Mouse (Mus musculus) small intestine, adult 2 months (tissue): ENCODE measurements around the gene Kdm2b. TPM values are rescaled to one million over a fixed set of nuclear protein-coding genes. Genes with fewer than 3 reads are reported as not detected.

ENCODE experiments used
- H3K27ac ChIP-seq: fragments of 200-500 bp; 2 replicates; pipeline ENCODE4 v1.5.1; 2012; ENCODE audit warnings: low read depth, low read length, control low read depth, inconsistent platforms; ENCODE audit not compliant: insufficient read depth
- H3K27me3 ChIP-seq: fragments of 200-500 bp; 2 replicates; pipeline ENCODE4 v1.6.1; 2012; ENCODE audit warnings: mild to moderate bottlenecking, moderate library complexity, low read length, inconsistent platforms; ENCODE audit not compliant: control insufficient read depth, insufficient read depth
- H3K36me3 ChIP-seq: fragments of 200-500 bp; 2 replicates; pipeline ENCODE4 v1.6.1; 2012; ENCODE audit warnings: mild to moderate bottlenecking, low read length, control low read depth, inconsistent platforms; ENCODE audit not compliant: control insufficient read depth, insufficient read depth
- H3K4me1 ChIP-seq: fragments of 200-500 bp; 2 replicates; pipeline ENCODE4 v1.6.1; 2012; ENCODE audit warnings: low read length, inconsistent platforms, mixed read lengths; ENCODE audit not compliant: control insufficient read depth, insufficient read depth, insufficient read length
- H3K4me3 ChIP-seq: fragments of 200-500 bp; 2 replicates; pipeline ENCODE4 v1.5.1; 2012; ENCODE audit warnings: low read depth, mild to moderate bottlenecking, control low read depth, inconsistent platforms, low read length, moderate library complexity
- CTCF ChIP-seq: fragments of 200-500 bp; IDR thresholded peaks from 2 replicates; pipeline ENCODE4 v1.5.1; 2012; ENCODE audit warnings: low read depth, mild to moderate bottlenecking, control low read depth, inconsistent platforms, low read length, moderate library complexity, mixed read lengths; ENCODE audit not compliant: insufficient replicate concordance, insufficient read length; ENCODE audit errors: extremely low read depth
- POLR2A ChIP-seq: fragments of 200-500 bp; IDR thresholded peaks from 2 replicates; pipeline ENCODE4 v1.6.1; 2012; ENCODE audit warnings: low read depth, mild to moderate bottlenecking, control low read depth, inconsistent platforms, low read length, moderate library complexity
- WGBS: fragments of 180-500 bp; shearing (Covaris S2); methylation state at CpG from one replicate; pipeline ENCODE4 v1.1.7; 2018; 5-methylcytosine and 5-hydroxymethylcytosine counted together
- polyA plus RNA-seq: library from polyadenylated mRNA; depleted of rRNA; stranded (reverse); fragments of >200 nt; gene quantifications from 2 replicates; pipeline ENCODE4 v1.2.3, GENCODE M21; 2012

Gene Kdm2b
- polyA plus RNA-seq, 1 experiment: 12.0 TPM

DNA sequence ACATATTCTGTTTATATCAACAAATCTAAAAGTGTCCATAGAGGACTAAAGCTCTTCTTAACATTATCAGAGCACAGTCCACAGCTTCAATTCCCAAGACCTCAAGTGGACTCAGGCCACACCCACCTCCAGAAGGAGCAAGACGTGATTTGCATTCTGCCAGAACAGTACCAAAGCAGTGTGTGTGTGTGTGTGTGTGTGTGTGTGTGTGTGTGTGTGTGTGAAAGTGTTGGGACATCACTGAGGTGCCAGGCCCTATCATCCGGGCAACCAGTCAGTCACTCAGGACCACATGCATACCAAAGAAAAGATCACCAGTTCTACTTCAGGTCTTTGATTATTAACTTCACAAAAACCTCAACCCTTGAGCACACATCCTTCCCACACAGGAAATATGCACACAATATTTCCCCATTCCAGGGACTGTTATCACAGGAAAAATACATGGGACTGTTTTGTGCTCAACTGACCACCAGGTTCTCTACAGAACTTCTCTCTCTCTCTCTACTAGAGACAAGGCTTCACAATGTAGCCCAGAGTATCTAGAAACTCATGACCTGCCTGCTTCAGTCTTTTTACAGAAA lies 105.9 kb downstream of the Kdm2b start:
- Histone ChIP-seq H3K36me3 (peaks cover 10% of the 10 kb centered on the region), H3K4me3 (no peak overlapping the region), H3K4me1 (peaks cover 32% of the 10 kb centered on the region), H3K27ac (no peak overlapping the region), H3K27me3 (no peaks in the 10 kb centered on the region)
- no peak for TF ChIP-seq CTCF
- no peak for TF ChIP-seq POLR2A
- WGBS: 48% methylated on average over 2 of the region's 2 CpGs

DNA sequence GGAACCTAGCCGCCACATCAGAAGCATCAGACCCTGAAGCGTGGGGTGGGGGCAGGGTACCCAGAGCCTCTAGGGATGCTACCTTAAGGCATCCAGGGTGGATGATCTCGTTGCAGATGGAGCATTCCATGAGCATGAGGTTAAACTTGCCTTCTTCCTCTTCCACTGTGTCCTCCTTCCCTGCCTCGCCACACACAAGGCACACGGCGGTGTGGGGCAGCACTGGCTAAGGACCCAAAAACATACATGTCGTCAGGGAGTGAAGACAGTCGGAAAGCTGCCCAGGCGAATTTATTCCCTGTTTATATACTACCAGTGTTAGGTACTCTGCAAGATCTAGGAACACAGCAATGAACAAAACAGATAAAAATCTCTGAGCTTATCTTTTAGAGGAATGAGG lies 106.4 kb downstream of the Kdm2b start:
- 62% methylated on average over 9 of the region's 9 CpGs for WGBS
- peaks cover 32% of the 10 kb centered on the region for H3K4me1 ChIP-seq
- peak overlapping the region; percentile 57 for H3K27ac ChIP-seq
- H3K4me3 ChIP-seq: no peak overlapping the region
- TF ChIP-seq CTCF (no peak), POLR2A (no peak)
- H3K36me3 ChIP-seq: peaks cover 10% of the 10 kb centered on the region
- H3K27me3 ChIP-seq: no peaks in the 10 kb centered on the region

DNA sequence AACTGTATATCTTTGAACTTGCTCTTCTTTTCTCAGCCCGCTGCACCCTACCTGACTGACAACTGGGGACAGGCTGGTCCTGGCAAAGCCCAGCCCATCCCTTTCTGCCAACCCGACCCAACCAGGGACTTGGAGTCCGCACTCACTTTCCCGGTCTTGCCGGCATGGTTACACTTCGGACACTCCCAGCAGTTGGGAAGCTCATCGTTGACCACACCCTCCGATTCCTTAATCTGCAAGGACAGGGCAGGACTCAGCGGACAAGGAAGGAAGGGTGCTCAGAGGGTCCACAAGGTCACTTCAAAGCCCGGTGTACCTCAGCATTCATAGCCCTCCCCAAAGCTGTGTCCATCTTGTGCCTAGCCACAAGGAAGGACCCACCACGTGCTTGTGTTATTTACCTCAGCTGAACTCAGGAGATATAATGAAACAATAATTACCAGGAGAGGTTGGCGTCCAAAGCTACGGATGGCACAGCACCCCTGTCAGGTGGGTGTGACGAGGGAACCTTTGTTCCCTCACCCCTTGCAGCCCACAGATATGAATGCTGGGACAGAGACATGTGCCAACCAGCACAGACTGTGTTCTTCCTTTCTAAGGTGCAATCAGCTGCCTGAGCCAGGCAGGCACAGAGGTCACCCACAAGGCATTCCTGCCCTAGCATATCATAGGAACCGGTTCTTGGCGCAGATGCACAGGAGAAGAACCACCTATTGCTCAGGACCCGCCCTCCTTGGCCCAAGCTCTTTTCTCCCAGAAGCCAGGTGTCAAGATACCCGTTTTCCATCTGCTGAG lies 107.2 kb downstream of the Kdm2b start:
- Histone ChIP-seq H3K27ac (peak overlapping the region; percentile 57), H3K4me1 (peaks cover 32% of the 10 kb centered on the region), H3K27me3 (no peaks in the 10 kb centered on the region), H3K4me3 (peak overlapping the region; percentile 31), H3K36me3 (peaks cover 15% of the 10 kb centered on the region)
- 32% methylated on average over 18 of the region's 18 CpGs for WGBS
- TF ChIP-seq POLR2A (no peak), CTCF (no peak)

DNA sequence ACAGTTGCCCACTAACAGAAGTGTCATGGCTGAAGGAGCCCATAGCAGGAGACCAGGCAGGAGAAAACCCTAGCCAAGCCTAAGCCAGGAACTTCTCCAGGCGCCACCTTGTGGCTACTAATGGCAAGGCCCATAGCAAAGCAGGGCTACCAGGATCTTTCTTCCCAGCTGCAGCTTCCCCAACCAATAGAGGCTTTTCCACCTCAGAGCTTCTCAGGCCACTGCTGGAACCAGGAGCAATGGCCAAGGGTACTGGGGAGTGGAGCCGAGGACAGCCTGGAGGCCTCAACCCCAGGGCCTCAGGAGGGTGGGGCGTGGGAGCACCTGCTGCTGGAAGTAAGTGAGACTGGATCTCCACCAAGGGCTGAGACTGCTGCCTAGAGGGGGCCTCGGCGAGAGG lies 108.3 kb downstream of the Kdm2b start:
- WGBS: 46% methylated on average over 5 of the region's 5 CpGs
- Histone ChIP-seq H3K4me1 (peaks cover 32% of the 10 kb centered on the region), H3K36me3 (peaks cover 17% of the 10 kb centered on the region), H3K27ac (peak overlapping the region; percentile 53; the same call in 1 of the 2 replicates), H3K4me3 (peak overlapping the region; percentile 31), H3K27me3 (no peaks in the 10 kb centered on the region)
- TF ChIP-seq CTCF (peak; percentile 86; the same call in 1 of the 2 replicates), POLR2A (no peak)

DNA sequence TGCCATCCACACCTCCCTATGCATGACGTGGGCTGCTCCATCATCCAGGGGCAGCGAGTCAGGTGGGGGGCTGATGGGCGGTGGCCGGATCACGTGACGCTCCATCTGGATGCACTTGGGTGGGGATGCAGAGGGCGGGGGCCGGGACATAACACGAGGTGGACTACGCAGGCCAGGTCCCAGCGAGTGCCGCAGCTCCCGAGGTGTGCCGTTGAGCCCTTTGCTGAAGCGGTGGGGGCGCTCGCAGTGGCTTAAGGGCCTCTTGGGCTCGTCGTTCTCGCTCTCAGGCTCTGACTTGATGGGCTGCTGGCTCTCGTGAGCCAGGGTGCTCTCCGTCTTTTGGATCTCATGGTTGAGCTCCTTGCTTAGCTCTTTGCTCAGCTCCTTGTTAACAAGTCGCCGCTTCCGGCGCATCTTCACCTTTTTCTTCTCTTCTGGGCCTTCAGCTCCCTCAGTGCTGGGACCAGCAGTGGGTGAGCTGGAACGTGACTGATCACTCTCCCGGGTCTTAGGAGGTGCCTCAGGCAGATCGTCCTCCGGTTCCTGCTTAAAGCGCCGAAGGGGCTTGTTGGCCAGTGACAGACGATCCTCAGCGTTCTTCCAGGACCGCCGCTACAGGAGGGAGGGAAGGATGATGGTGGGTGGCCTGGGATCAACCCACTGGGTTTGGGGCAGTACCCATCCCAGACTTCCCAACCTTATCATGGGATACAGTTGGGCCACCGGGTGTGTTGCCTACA lies 109.2 kb downstream of the Kdm2b start:
- WGBS: 96% methylated on average over 37 of the region's 37 CpGs
- Histone ChIP-seq H3K4me3 (no peak overlapping the region), H3K36me3 (peaks cover 20% of the 10 kb centered on the region), H3K27me3 (no peaks in the 10 kb centered on the region), H3K27ac (no peak overlapping the region), H3K4me1 (peaks cover 24% of the 10 kb centered on the region)
- TF ChIP-seq POLR2A (no peak), CTCF (no peak)

DNA sequence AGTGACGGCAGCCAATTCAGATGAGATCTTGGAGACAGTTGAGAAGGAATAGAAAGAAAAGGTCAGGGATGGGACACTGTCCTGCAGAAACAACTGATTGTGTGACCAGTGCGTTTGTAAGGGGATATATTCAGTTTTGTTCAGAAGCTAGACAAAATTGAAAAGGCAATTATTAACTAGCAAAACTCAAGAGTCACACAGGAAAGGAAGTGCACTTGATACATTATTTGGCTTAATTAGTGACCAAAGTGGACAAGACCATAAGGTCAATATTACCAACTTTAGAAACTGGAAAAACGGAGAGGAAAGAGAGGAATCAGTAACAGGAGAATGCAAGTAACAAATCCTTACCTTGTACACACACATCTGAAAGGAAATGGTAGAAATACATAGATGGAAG lies 113.0 kb downstream of the Kdm2b start:
- 78% methylated on average over 3 of the region's 3 CpGs for WGBS
- TF ChIP-seq POLR2A (no peak), CTCF (no peak)
- Histone ChIP-seq H3K27ac (no peak overlapping the region), H3K27me3 (no peaks in the 10 kb centered on the region), H3K4me3 (no peak overlapping the region), H3K4me1 (peaks cover 5% of the 10 kb centered on the region), H3K36me3 (peaks cover 29% of the 10 kb centered on the region)

DNA sequence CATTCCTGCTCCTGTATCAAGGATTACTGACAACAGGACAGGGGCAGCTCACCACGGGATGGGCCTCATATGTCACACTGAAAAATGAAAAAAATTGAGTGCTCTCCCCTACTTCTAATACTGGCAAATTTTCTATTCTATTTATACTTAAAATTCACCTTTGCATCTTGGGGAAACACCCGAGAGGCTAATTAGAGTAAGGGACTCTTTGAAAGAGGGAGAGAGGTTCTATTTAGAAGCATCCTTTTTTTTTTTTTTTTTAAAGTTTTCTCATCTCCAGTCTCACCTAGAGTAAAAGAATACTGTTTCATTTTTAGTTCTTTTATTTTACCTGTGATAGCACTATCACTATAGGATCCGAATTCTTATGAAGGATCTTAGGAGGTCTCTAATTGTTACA lies 115.3 kb downstream of the Kdm2b start:
- Histone ChIP-seq H3K27ac (no peak overlapping the region), H3K36me3 (peaks cover 30% of the 10 kb centered on the region), H3K4me1 (peaks cover 2% of the 10 kb centered on the region; the same call in 1 of the 2 replicates), H3K27me3 (no peaks in the 10 kb centered on the region), H3K4me3 (no peak overlapping the region)
- 66% methylated on average over 3 of the region's 3 CpGs for WGBS
- no peak for TF ChIP-seq CTCF
- no peak for TF ChIP-seq POLR2A
